Mouse (Mus musculus) MEL (cell line): ENCODE measurements around the gene Fam228b. TPM values are rescaled to one million over a fixed set of nuclear protein-coding genes. Genes with fewer than 3 reads are reported as not detected.

Source experiments
- DNase-seq: peaks from one replicate; pipeline ENCODE4 v3.0.0; 2011; ENCODE audit warnings: low read depth, low spot score
- H3K27ac ChIP-seq: 2 replicates; pipeline ENCODE4 v1.5.1; 2012; ENCODE audit warnings: low read depth, mild to moderate bottlenecking, control low read depth, low read length, moderate library complexity; ENCODE audit not compliant: control insufficient read depth
- H3K27me3 ChIP-seq, 2 experiments: fragments of 150-350 bp in 1 of 2; sonication (generic) in 1 of 2; 2 replicates each; pipeline ENCODE4 v1.6.1; 2012; ENCODE audit warnings: low read length in 2 of 2, mild to moderate bottlenecking in 2 of 2, improper control_type of control experiment in 1 of 2, moderate library complexity in 1 of 2; ENCODE audit not compliant: insufficient read depth in 2 of 2, control insufficient read depth in 1 of 2
- H3K36me3 ChIP-seq, 2 experiments: 2 replicates each; pipeline ENCODE4 v1.6.1; 2012 to 2014; ENCODE audit warnings: low read length in 2 of 2, improper control_type of control experiment in 1 of 2, inconsistent platforms in 1 of 2, mild to moderate bottlenecking in 1 of 2; ENCODE audit not compliant: insufficient read depth in 2 of 2, control insufficient read depth in 1 of 2
- H3K4me1 ChIP-seq, 2 experiments: fragments of 150-350 bp in 1 of 2; sonication (generic) in 1 of 2; 2 replicates each; pipeline ENCODE4 v1.6.1; 2012; ENCODE audit warnings: low read length in 2 of 2, improper control_type of control experiment in 1 of 2, mild to moderate bottlenecking in 1 of 2; ENCODE audit not compliant: insufficient read depth in 2 of 2, control insufficient read depth in 1 of 2
- H3K4me3 ChIP-seq, 2 experiments: fragments of 150-350 bp in 1 of 2; sonication (generic) in 1 of 2; 2 replicates each; pipeline ENCODE4 v1.5.1; 2012; ENCODE audit warnings: low read depth in 2 of 2, low read length in 2 of 2, mild to moderate bottlenecking in 2 of 2, moderate library complexity in 2 of 2, control low read depth in 1 of 2, improper control_type of control experiment in 1 of 2; ENCODE audit not compliant: control insufficient read depth in 1 of 2, insufficient read depth in 1 of 2
- H3K79me2 ChIP-seq: 2 replicates; pipeline ENCODE4 v1.6.1; 2012; ENCODE audit warnings: mild to moderate bottlenecking, low read length, moderate library complexity; ENCODE audit not compliant: control insufficient read depth, poor library complexity, insufficient read depth
- H3K9ac ChIP-seq: 2 replicates; pipeline ENCODE4 v1.6.1; 2012; ENCODE audit warnings: low read depth, mild to moderate bottlenecking, control low read depth, low read length, moderate library complexity; ENCODE audit not compliant: control insufficient read depth, poor library complexity, severe bottlenecking
- H3K9me3 ChIP-seq: fragments of 150-350 bp; sonication (generic); replicated peaks from 2 replicates; pipeline ENCODE4 v1.6.1; 2012; ENCODE audit warnings: mild to moderate bottlenecking, low read length, improper control_type of control experiment, moderate library complexity; ENCODE audit not compliant: insufficient read depth
- ELF1 ChIP-seq: IDR thresholded peaks from 2 replicates; pipeline ENCODE4 v1.6.1; 2014; ENCODE audit warnings: low read depth, mild to moderate bottlenecking, inconsistent platforms, low read length, improper control_type of control experiment, moderate library complexity
- GATA1 ChIP-seq: IDR thresholded peaks from 2 replicates; pipeline ENCODE4 v1.6.1; 2011; ENCODE audit warnings: low read depth, low read length, improper control_type of control experiment
- HCFC1 ChIP-seq: IDR thresholded peaks from 2 replicates; pipeline ENCODE4 v1.6.1; 2012; ENCODE audit warnings: low read depth, mild to moderate bottlenecking, inconsistent platforms, low read length, improper control_type of control experiment, moderate library complexity
- MAFK ChIP-seq: IDR thresholded peaks from 2 replicates; pipeline ENCODE4 v1.6.1; 2011; ENCODE audit warnings: low read depth, mild to moderate bottlenecking, low read length, improper control_type of control experiment, borderline replicate concordance
- MAZ ChIP-seq: IDR thresholded peaks from 2 replicates; pipeline ENCODE4 v1.6.1; 2012; ENCODE audit warnings: low read depth, mild to moderate bottlenecking, inconsistent platforms, low read length, improper control_type of control experiment
- MEF2A ChIP-seq: IDR thresholded peaks from 2 replicates; pipeline ENCODE4 v1.6.1; 2014; ENCODE audit warnings: low read depth, mild to moderate bottlenecking, inconsistent platforms, low read length, improper control_type of control experiment; ENCODE audit not compliant: poor library complexity, insufficient replicate concordance, severe bottlenecking; ENCODE audit errors: extremely low read depth
- MXI1 ChIP-seq: IDR thresholded peaks from 2 replicates; pipeline ENCODE4 v1.6.1; 2011; ENCODE audit warnings: mild to moderate bottlenecking, low read depth, low read length, improper control_type of control experiment
- MYC ChIP-seq: IDR thresholded peaks from 2 replicates; pipeline ENCODE4 v1.6.1; 2011; ENCODE audit warnings: low read depth, mild to moderate bottlenecking, low read length, improper control_type of control experiment, moderate library complexity
- NRF1 ChIP-seq: IDR thresholded peaks from 2 replicates; pipeline ENCODE4 v1.6.1; 2014; ENCODE audit warnings: low read depth, mild to moderate bottlenecking, inconsistent platforms, low read length, improper control_type of control experiment, moderate library complexity; ENCODE audit not compliant: poor library complexity, insufficient read depth, severe bottlenecking
- POLR2A ChIP-seq, 2 experiments: IDR thresholded peaks; 2 replicates each; pipeline ENCODE4 v1.6.1; 2011 to 2012; ENCODE audit warnings: low read length in 2 of 2, mild to moderate bottlenecking in 2 of 2, control low read depth in 1 of 2, improper control_type of control experiment in 1 of 2, low read depth in 1 of 2, moderate library complexity in 1 of 2; ENCODE audit not compliant: control insufficient read depth in 1 of 2, insufficient read depth in 1 of 2, poor library complexity in 1 of 2
- POLR2AphosphoS5 ChIP-seq: IDR thresholded peaks from 2 replicates; pipeline ENCODE4 v1.6.1; 2012; ENCODE audit warnings: low read depth, borderline replicate concordance, mild to moderate bottlenecking, inconsistent platforms, low read length, moderate library complexity, mixed read lengths
- SIN3A ChIP-seq: IDR thresholded peaks from 2 replicates; pipeline ENCODE4 v1.6.1; 2012; ENCODE audit warnings: low read length, improper control_type of control experiment, inconsistent platforms
- TAL1 ChIP-seq: IDR thresholded peaks from 2 replicates; pipeline ENCODE4 v1.6.1; 2012; ENCODE audit warnings: mild to moderate bottlenecking, inconsistent platforms, low read length, moderate library complexity, mixed read lengths
- TBP ChIP-seq: IDR thresholded peaks from 2 replicates; pipeline ENCODE4 v1.8.0; 2011; ENCODE audit warnings: low read depth, low read length, improper control_type of control experiment
- TCF12 ChIP-seq: IDR thresholded peaks from 2 replicates; pipeline ENCODE4 v1.6.1; 2014; ENCODE audit warnings: low read depth, mild to moderate bottlenecking, inconsistent platforms, low read length, improper control_type of control experiment, moderate library complexity
- UBTF ChIP-seq: IDR thresholded peaks from 2 replicates; pipeline ENCODE4 v1.6.1; 2012; ENCODE audit warnings: low read depth, mild to moderate bottlenecking, inconsistent platforms, low read length, improper control_type of control experiment, moderate library complexity, borderline replicate concordance; ENCODE audit not compliant: insufficient read depth
- ZKSCAN1 ChIP-seq: IDR thresholded peaks from 2 replicates; pipeline ENCODE4 v1.6.1; 2012; ENCODE audit warnings: low read depth, mild to moderate bottlenecking, inconsistent platforms, low read length, improper control_type of control experiment, moderate library complexity
- ZMIZ1 ChIP-seq: IDR thresholded peaks from 2 replicates; pipeline ENCODE4 v1.6.1; 2012; ENCODE audit warnings: low read depth, mild to moderate bottlenecking, inconsistent platforms, low read length, improper control_type of control experiment, moderate library complexity
- polyA plus RNA-seq, 2 experiments: library from polyadenylated mRNA; stranded (reverse) in 1 of 2; unstranded in 1 of 2; fragments of >175 nt in 1 of 2; fragments of >200 nt in 1 of 2; gene quantifications; 2 replicates each; pipeline versions ENCODE4 v1.2.1 to v1.2.4; 2012; ENCODE audit warnings: low replicate concordance in 2 of 2, low read depth in 1 of 2; ENCODE audit not compliant: insufficient read length in 2 of 2, insufficient read depth in 1 of 2, missing spikeins in 1 of 2
- total RNA-seq: library from RNA; depleted of rRNA; stranded (reverse); fragments of 300-350 nt; gene quantifications from 2 replicates; pipeline ENCODE4 v1.2.3, GENCODE M21; 2012; rRNA removed

Gene Fam228b
- total and polyA plus RNA-seq, 3 experiments, result 4.0 to 5.3 TPM; not detected in 1

DNA sequence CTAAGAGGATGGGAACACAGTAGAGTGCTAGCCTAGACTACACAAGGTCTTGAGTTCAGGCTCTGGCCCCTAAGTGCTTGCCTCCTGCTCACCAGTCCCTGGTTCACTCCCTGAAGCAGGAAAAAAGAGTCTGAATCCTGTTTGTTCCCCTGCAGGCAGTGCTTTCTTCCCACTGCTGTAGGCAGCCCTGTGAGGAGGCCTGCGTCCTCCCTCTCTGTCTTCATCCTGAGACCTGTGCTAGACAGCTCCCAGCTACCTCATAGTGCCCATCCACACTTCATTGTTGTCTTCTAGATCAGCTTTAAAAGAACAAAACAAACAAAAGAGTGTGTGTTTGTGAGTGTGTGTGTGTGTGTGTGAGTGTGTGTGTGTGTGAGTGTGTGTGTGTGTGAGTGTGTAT lies 74.5 kb downstream of the Fam228b start:
- TF ChIP-seq MXI1, result no peak
- TF ChIP-seq MAFK, result no peak
- no peak for TF ChIP-seq TCF12
- H3K9me3 ChIP-seq, result no peaks in the 10 kb centered on the region

GRCm38 (mm10) chr12:4691193-4691592 lies 77.9 kb downstream of the Fam228b start:
- no peak overlapping the region for H3K9ac ChIP-seq
- H3K36me3 ChIP-seq, result peaks cover 0 to 5% of the 10 kb centered on the region in 2 experiments; a peak in 2 of 4 replicates
- TF ChIP-seq ZKSCAN1, result no peak
- TF ChIP-seq GATA1, result no peak
- no peak for TF ChIP-seq ZMIZ1
- TF ChIP-seq MEF2A, result no peak
- no peak for TF ChIP-seq TCF12
- TF ChIP-seq TBP, result no peak
- TF ChIP-seq UBTF, result no peak
- no peak for TF ChIP-seq MYC
- TF ChIP-seq MAFK, result no peak
- no peak for TF ChIP-seq POLR2AphosphoS5
- no peak for TF ChIP-seq NRF1
- TF ChIP-seq MAZ, result no peak
- TF ChIP-seq POLR2A (IDR thresholded peaks at IDR 0.05; ENCODE audit: control insufficient read depth in 1 of 2, insufficient read depth in 1 of 2, low read depth in 1 of 2, low read length in 2 of 2, poor library complexity in 1 of 2), result no peak
- TF ChIP-seq ELF1, result no peak
- TF ChIP-seq HCFC1, result no peak
- TF ChIP-seq SIN3A, result no peak
- no peak for TF ChIP-seq TAL1
- H3K9me3 ChIP-seq, result no peaks in the 10 kb centered on the region
- no peaks in the 10 kb centered on the region for H3K27me3 ChIP-seq
- no peak overlapping the region for H3K4me3 ChIP-seq
- no peak overlapping the region for H3K27ac ChIP-seq
- H3K79me2 ChIP-seq, result no peaks in the 10 kb centered on the region
- peaks cover 0 to 3% of the 10 kb centered on the region in 2 experiments; a peak in 1 of 4 replicates for H3K4me1 ChIP-seq
- no peak for DNase-seq

More for the DNA sequence above, 74.5 kb downstream of the Fam228b start:
- Histone ChIP-seq H3K36me3 (peaks cover 0 to 5% of the 10 kb centered on the region in 2 experiments; a peak in 2 of 4 replicates), H3K79me2 (no peaks in the 10 kb centered on the region), H3K27ac (no peak overlapping the region), H3K27me3 (no peaks in the 10 kb centered on the region), H3K4me3 (no peak overlapping the region), H3K9ac (no peak overlapping the region), H3K4me1 (peaks cover 0 to under 1% of the 10 kb centered on the region in 2 experiments; a peak in 1 of 4 replicates)
- DNase-seq, result no peak

Other genes starting within 250 kb of the Fam228b start
- gene Itsn2, start 176.6 kb downstream of the Fam228b start, total RNA-seq, result 40.1 and 41.9 TPM in 2 replicates
- gene Itsn2, start 176.6 kb downstream of the Fam228b start, polyA plus RNA-seq, result 100 to 1,000 TPM in 1 of 2 experiments, 10 to 100 TPM in 1; 47.5 to 218 TPM
- not detected in 2 replicates for gene Gm3625, start 176.3 kb downstream of the Fam228b start, total RNA-seq
- not detected for gene Gm3625, start 176.3 kb downstream of the Fam228b start, polyA plus RNA-seq
- 0.15 and 0.23 TPM in 2 replicates for gene Fam228a, start 30.8 kb downstream of the Fam228b start, total RNA-seq
- under 1 TPM in 1 of 2 experiments, not detected in 1; 0.33 TPM for gene Fam228a, start 30.8 kb downstream of the Fam228b start, polyA plus RNA-seq
- 0.19 and 0.26 TPM in 2 replicates for gene Pfn4, start 245 bp downstream of the Fam228b start, total RNA-seq
- under 1 TPM in 1 of 2 experiments, not detected in 1; 0.70 TPM for gene Pfn4, start 245 bp downstream of the Fam228b start, polyA plus RNA-seq
- 163 and 181 TPM in 2 replicates for gene Sf3b6, start 48.3 kb upstream of the Fam228b start, total RNA-seq
- 100 to 1,000 TPM in 1 of 2 experiments, not detected in 1; 186 TPM for gene Sf3b6, start 48.3 kb upstream of the Fam228b start, polyA plus RNA-seq
- 2.1 and 3.0 TPM in 2 replicates for gene Fkbp1b, start 72.3 kb upstream of the Fam228b start, total RNA-seq
- 1 to 10 TPM in 1 of 2 experiments, not detected in 1; 6.8 TPM for gene Fkbp1b, start 72.3 kb upstream of the Fam228b start, polyA plus RNA-seq
- gene Wdcp, start 74.0 kb upstream of the Fam228b start, total RNA-seq, result 16.5 and 22.6 TPM in 2 replicates
- gene Wdcp, start 74.0 kb upstream of the Fam228b start, polyA plus RNA-seq, result 10 to 100 TPM in 1 of 2 experiments, not detected in 1; 12.6 TPM
- gene Mfsd2b, start 105.1 kb upstream of the Fam228b start, total RNA-seq, result 16.9 and 31.9 TPM in 2 replicates
- gene Mfsd2b, start 105.1 kb upstream of the Fam228b start, polyA plus RNA-seq, result 100 to 1,000 TPM in 1 of 2 experiments, not detected in 1; 117 TPM
- gene Ubxn2a, start 138.4 kb upstream of the Fam228b start, total RNA-seq, result 20.3 and 22.8 TPM in 2 replicates
- 10 to 100 TPM in 1 of 2 experiments, not detected in 1; 21.9 TPM for gene Ubxn2a, start 138.4 kb upstream of the Fam228b start, polyA plus RNA-seq
- 9.9 and 11.2 TPM in 2 replicates for gene Atad2b, start 148.1 kb upstream of the Fam228b start, total RNA-seq
- gene Atad2b, start 148.1 kb upstream of the Fam228b start, polyA plus RNA-seq, result 10 to 100 TPM; 15.3 to 44.3 TPM